Mouse (Mus musculus): ENCODE results near the gene Pxdn. TPM values are rescaled to one million over a fixed set of nuclear protein-coding genes. Genes with fewer than 3 reads are reported as not detected.

Gene Pxdn
- polyA plus RNA-seq, 1 experiment from 2014 or later = 71.4 TPM

DNA sequence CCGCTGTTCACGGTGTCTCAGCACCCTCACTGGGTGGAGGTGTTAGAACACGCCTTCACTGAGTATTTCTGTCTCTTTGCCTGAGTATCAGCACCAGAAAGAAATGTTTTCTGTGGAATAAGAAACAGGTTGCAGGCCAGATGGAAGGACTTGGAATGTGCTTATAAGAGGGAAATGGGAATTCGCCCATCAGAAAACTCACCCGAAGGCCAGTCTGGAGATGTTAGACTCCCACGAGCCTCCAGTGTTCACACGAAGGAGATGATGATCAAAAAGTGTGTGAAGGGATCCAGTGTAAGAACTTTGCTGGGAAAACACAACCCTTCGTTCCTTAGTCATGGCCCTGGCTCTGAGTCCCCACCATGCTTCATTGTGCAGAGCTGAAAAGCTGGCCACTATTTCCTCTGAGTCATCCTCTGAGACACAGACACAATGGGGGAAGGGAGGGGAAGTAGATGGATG is 3.3 kb upstream of the Pxdn start:
- no peak for DNase-seq (ENCODE audit: low spot score)
- Histone ChIP-seq H3K27ac (no peak overlapping the region), H3K4me3 (no peak overlapping the region), H3K27me3 (ENCODE audit: insufficient read depth, poor library complexity, severe bottlenecking) (peaks cover 12% of the 10 kb centered on the region), H3K4me1 (replicated peaks) (peaks cover 35% of the 10 kb centered on the region), H3K36me3 (no peaks in the 10 kb centered on the region), H3K9me3 (no peaks in the 10 kb centered on the region)
- whole genome bisulfite sequencing = 79% methylated on average over 8 of the region's 8 CpGs

DNA sequence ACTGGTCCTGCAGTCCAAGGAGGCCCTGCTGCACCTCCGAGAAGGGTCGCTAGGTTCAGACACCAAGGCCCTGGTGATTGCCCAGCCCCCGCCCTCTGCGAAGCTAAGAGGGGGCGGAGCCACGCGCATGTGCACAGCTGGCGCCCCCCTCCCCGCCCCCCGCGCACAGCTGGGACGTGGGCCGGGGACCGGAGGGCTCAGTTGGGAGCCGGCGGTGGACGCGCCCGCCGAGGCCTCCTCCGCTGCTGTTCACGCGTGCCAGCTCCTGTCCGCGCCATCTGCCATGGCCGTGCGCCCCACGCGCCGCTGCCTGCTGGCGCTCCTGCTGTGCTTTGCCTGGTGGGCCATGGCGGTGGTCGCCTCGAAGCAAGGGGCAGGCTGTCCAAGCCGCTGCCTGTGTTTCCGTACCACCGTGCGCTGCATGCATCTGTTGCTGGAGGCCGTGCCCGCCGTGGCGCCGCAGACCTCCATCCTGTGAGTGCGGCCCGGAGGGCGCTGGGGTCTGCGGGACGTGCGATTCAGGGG is 505 bp downstream of the Pxdn start:
- Histone ChIP-seq H3K4me3 (peak overlapping the region; percentile 74), H3K27ac (peak overlapping the region; percentile 99), H3K9me3 (no peaks in the 10 kb centered on the region), H3K27me3 (ENCODE audit: insufficient read depth, poor library complexity, severe bottlenecking) (peaks cover 12% of the 10 kb centered on the region), H3K4me1 (replicated peaks) (peaks cover 47% of the 10 kb centered on the region), H3K36me3 (peaks cover 20% of the 10 kb centered on the region)
- DNase-seq (ENCODE audit: low spot score) = peak; percentile 85
- under 1% methylated on average over 49 of the region's 49 CpGs for WGBS

DNA sequence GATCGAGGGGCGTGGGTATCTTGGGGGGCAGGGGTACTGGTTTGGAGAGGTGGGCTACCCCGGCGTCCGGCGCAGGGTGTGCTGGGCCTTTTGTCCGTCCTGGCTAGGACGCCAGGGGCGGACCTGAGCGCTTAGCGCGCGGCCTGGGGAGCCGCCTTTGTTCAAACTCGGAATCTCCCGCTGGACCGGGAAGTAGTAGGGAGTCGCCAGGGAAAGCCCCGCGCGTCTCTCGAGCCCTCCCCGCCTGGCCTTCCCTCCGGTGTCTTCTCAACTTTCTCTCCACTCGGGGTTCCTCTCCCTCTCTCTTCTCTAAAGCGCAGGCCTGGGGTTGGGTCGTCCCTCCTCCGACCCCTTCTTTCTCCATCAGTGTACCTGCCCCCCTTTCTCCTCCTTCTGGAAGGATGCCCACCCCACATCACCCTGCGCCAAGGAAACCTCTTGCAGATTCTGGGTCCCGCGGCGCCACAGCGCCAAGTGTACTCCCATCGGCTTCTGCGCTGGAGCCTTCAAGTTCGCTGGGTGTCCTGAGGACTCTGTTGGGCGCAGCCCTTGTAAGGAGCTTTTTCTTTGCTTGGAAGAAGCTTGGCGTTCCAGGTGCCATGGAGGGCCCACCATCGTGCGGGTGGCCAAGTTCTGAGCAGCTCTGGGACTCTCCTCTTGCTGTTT is 1.1 kb downstream of the Pxdn start:
- peaks cover 41% of the 10 kb centered on the region for H3K4me1 ChIP-seq (replicated peaks)
- H3K4me3 ChIP-seq = peak overlapping the region; percentile 74
- H3K27ac ChIP-seq = peak overlapping the region; percentile 99
- peaks cover 12% of the 10 kb centered on the region for H3K27me3 ChIP-seq (ENCODE audit: insufficient read depth, poor library complexity, severe bottlenecking)
- H3K9me3 ChIP-seq = no peaks in the 10 kb centered on the region
- WGBS = under 1% methylated on average over 40 of the region's 40 CpGs
- H3K36me3 ChIP-seq = peaks cover 22% of the 10 kb centered on the region
- peak; percentile 57 for DNase-seq (ENCODE audit: low spot score)

DNA sequence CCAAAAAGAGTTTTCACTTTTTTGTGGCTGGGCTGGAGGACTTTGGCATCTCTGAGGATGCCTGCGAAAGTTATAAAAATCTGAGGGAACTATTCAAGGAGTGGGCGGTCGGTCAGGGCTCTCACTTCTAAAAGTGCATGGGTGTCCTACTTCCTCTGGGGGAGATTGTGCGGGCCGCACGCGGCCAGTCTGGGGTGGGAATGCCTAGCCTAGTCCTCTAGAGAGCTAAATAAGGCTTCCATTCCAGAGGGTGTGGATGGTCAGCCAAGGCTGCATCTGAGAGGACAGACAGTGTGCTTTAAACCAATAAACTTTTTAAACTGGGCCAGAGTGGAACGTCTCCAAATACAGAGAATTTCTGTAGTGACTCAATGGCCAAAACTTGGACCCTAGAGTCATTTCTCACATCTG is 1.9 kb downstream of the Pxdn start:
- peak overlapping the region; percentile 99 for H3K27ac ChIP-seq
- DNase-seq (ENCODE audit: low spot score) = no peak
- peaks cover 44% of the 10 kb centered on the region for H3K4me1 ChIP-seq (replicated peaks)

DNA sequence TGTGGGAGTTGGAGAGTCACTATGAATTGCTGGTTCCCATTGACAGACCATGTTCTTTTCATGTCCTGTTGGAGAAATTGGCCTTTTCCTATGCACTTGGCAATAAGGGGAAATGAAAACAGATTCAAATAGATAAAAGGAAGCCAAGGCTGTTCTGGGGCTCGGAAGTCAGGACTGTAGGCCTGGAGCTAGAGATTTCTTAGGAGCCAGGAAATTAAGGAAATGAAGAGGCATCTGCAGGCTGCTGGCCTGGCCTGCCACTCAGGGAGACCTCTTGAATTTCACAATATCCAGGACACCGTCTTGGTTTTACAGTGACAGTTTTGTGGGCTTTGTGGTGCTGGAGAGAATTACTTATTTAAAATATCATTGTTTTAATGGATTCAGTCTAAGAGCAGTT is 5.0 kb downstream of the Pxdn start:
- Histone ChIP-seq H3K36me3 (peaks cover 22% of the 10 kb centered on the region), H3K9me3 (no peaks in the 10 kb centered on the region), H3K4me3 (no peak overlapping the region), H3K4me1 (replicated peaks) (peaks cover 54% of the 10 kb centered on the region), H3K27ac (no peak overlapping the region), H3K27me3 (ENCODE audit: insufficient read depth, poor library complexity, severe bottlenecking) (no peaks in the 10 kb centered on the region)
- WGBS = 89% methylated on average over 2 of the region's 2 CpGs
- DNase-seq (ENCODE audit: low spot score) = no peak

More for the DNA sequence above, 1.9 kb downstream of the Pxdn start:
- peak overlapping the region; percentile 74 for H3K4me3 ChIP-seq
- no peaks in the 10 kb centered on the region for H3K9me3 ChIP-seq
- H3K27me3 ChIP-seq (ENCODE audit: insufficient read depth, poor library complexity, severe bottlenecking) = peaks cover 12% of the 10 kb centered on the region
- WGBS = 8% methylated on average over 8 of the region's 8 CpGs
- peaks cover 22% of the 10 kb centered on the region for H3K36me3 ChIP-seq

DNA sequence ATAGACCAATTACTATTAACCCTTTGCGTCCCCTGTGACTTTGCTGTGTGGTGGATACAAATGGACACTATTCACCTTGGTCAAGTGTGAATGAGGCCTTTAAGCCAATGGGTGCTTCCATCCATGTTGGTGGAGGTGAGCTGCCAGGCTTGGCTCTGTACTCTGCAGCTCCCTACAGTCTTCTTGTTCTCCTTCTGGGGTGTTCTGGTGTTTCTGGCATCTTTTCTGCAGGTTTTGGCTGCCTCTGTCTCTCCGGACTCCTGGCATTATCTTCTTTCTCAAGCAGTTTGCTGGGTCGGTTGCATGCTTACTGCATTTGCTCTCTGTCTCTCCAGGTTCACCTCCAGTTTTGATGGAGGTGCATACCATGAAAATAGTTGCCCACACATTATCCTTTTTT is 7.2 kb downstream of the Pxdn start:
- DNase-seq (ENCODE audit: low spot score) = no peak
- no peaks in the 10 kb centered on the region for H3K27me3 ChIP-seq (ENCODE audit: insufficient read depth, poor library complexity, severe bottlenecking)
- H3K36me3 ChIP-seq = peaks cover 30% of the 10 kb centered on the region
- H3K27ac ChIP-seq = no peak overlapping the region
- H3K4me1 ChIP-seq (replicated peaks) = peaks cover 41% of the 10 kb centered on the region
- no peaks in the 10 kb centered on the region for H3K9me3 ChIP-seq
- no peak overlapping the region for H3K4me3 ChIP-seq
- WGBS = 86% methylated on average over 3 of the region's 3 CpGs

DNA sequence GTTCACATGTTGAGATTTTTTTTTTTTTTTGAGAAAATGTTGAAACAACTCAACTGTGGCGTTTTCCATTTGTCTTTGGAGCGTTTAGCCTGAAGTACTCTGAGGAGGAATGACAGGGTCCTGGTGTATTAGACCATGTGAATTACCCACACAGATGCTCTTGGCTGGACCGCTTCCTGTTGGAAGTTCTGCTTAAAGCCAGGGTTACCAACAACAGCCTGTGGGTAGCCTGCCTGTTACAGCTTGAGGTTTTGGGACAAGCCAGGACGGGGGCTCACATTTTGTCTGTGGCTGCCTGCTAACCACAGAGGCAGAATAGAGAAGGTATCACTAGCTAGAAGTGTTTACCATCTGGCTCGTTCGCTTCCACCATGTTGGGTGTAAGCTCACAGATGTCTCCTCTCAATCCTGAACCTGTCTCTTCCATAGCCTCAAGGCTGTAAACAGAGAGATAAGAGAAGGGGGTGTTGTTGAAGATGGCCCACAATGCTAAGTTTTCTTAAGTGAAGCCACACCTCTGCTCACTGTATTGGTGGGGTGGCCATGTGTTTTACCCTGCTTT is 7.9 kb downstream of the Pxdn start:
- Histone ChIP-seq H3K36me3 (peaks cover 30% of the 10 kb centered on the region), H3K4me3 (no peak overlapping the region), H3K9me3 (no peaks in the 10 kb centered on the region), H3K4me1 (replicated peaks) (peaks cover 39% of the 10 kb centered on the region), H3K27me3 (ENCODE audit: insufficient read depth, poor library complexity, severe bottlenecking) (no peaks in the 10 kb centered on the region), H3K27ac (no peak overlapping the region)
- WGBS = 85% methylated on average over 6 of the region's 6 CpGs
- no peak for DNase-seq (ENCODE audit: low spot score)

DNA sequence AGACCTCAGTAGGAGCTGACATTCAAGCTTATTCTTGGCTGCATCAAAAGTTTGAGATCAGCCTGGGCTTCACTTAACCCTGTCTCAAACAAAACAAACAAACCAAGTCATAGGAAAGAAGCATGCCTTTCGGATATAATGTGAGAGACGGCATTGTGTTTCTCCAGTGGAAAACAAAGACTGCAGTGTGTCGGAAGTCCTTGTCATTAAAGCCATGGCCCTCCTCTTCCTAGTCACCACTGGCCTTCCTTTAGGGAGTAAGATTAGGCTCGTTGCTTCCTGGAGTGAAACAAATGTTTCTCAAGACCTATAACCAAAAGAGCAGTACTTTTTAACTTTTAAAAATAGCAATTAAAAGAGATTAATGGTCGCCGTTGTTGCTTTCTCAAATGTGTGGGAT is 13.6 kb downstream of the Pxdn start:
- H3K36me3 ChIP-seq = peaks cover 8% of the 10 kb centered on the region; the same call in 1 of the 2 replicates
- 51% methylated on average over 6 of the region's 6 CpGs for WGBS
- H3K27me3 ChIP-seq (ENCODE audit: insufficient read depth, poor library complexity, severe bottlenecking) = no peaks in the 10 kb centered on the region
- H3K27ac ChIP-seq = peak overlapping the region; percentile 29; the same call in 1 of the 2 replicates
- no peak overlapping the region for H3K4me3 ChIP-seq
- no peak for DNase-seq (ENCODE audit: low spot score)
- H3K4me1 ChIP-seq (replicated peaks) = peaks cover 56% of the 10 kb centered on the region
- H3K9me3 ChIP-seq = no peaks in the 10 kb centered on the region

DNA sequence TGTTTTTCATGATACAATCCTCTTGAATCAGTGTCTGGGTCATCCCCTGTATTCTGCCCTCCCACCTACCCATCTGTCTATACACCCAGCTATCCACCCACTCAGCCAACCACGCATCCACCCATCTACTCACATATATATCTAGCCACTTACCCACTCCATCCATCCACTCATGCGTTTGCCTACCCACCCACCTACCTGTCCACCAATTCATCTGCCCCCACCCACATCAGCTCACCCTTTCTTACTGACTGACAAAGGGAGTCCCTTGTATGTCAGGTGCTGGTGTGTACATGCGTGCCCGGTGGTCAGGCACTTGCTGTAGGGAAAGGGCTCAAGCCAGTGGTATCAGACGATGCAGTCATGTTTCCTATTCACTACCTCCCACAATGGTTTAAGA is 14.1 kb downstream of the Pxdn start:
- 85% methylated on average over 5 of the region's 5 CpGs for WGBS
- Histone ChIP-seq H3K27ac (no peak overlapping the region), H3K4me1 (replicated peaks) (peaks cover 55% of the 10 kb centered on the region), H3K9me3 (no peaks in the 10 kb centered on the region), H3K4me3 (no peak overlapping the region), H3K36me3 (peaks cover 9% of the 10 kb centered on the region; the same call in 1 of the 2 replicates), H3K27me3 (ENCODE audit: insufficient read depth, poor library complexity, severe bottlenecking) (no peaks in the 10 kb centered on the region)
- DNase-seq (ENCODE audit: low spot score) = no peak

DNA sequence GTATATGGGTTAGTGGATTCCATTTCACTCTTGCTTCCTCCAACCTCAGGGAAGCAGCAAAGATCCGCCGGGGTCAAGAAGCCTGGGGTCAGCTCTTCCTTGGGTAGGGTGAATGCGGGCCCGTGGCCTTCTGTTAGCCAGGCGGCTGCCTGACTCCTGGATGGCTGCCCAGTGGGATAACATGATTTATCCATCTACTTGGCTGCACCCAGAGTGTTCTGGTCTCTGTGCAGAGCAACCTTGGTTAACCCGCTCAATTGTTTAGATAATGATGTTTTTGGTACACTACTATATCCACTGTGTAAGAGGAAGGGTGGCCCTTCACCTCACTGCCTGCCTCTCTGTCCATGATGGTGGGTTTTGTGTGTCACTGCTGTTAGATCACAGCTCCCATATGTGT is 14.7 kb downstream of the Pxdn start:
- peaks cover 61% of the 10 kb centered on the region for H3K4me1 ChIP-seq (replicated peaks)
- H3K36me3 ChIP-seq = peaks cover 13% of the 10 kb centered on the region; the same call in 1 of the 2 replicates
- H3K27ac ChIP-seq = no peak overlapping the region
- no peaks in the 10 kb centered on the region for H3K27me3 ChIP-seq (ENCODE audit: insufficient read depth, poor library complexity, severe bottlenecking)
- H3K9me3 ChIP-seq = no peaks in the 10 kb centered on the region
- H3K4me3 ChIP-seq = no peak overlapping the region
- WGBS = 87% methylated on average over 6 of the region's 6 CpGs
- DNase-seq (ENCODE audit: low spot score) = no peak

DNA sequence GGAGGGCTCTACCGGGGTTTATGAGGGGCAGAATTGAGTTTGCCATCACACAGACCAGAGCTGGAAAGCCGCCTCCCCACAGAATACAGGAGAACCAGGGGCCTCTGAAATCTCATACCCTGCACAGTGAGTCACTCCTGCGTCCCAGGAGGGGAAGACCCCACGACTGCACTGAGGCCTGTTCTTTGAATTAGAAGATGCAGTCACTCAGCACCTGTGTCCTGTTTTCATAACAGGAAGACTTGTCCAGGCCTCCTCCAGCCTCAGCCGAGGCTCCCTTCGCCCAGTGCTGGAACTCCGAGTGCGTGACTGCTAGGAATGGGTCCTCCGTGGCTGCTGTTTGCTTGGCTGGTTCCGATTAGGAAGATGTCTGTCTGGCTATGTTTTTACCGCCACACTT is 16.6 kb downstream of the Pxdn start:
- Histone ChIP-seq H3K36me3 (peaks cover 12% of the 10 kb centered on the region; the same call in 1 of the 2 replicates), H3K4me1 (replicated peaks) (peaks cover 62% of the 10 kb centered on the region), H3K27me3 (ENCODE audit: insufficient read depth, poor library complexity, severe bottlenecking) (no peaks in the 10 kb centered on the region), H3K27ac (peak overlapping the region; percentile 73), H3K9me3 (no peaks in the 10 kb centered on the region), H3K4me3 (no peak overlapping the region)
- no peak for DNase-seq (ENCODE audit: low spot score)
- WGBS = 53% methylated on average over 11 of the region's 11 CpGs

DNA sequence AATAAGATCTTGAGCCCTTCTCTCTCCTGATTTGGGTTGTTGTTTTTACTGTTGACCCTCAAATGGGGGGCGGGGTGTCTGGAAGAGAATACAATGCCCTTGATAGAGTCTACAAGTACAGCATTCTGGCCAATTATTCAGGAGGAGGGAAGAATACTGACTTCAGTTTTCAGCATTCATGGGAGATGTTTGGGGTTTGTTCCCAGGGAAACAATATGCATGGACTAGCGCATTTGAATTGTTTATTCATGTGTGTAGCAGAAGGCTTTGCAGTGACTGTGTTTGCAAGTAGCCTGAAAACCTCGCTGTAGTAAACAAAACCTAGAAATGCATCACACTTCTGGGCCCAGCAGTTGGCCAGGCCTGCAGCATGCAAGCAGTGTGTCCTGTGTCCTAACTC is 17.1 kb downstream of the Pxdn start:
- peak overlapping the region; percentile 73 for H3K27ac ChIP-seq
- no peaks in the 10 kb centered on the region for H3K9me3 ChIP-seq
- no peak overlapping the region for H3K4me3 ChIP-seq
- 65% methylated on average over 3 of the region's 3 CpGs for WGBS
- peaks cover 7% of the 10 kb centered on the region; the same call in 1 of the 2 replicates for H3K36me3 ChIP-seq
- H3K4me1 ChIP-seq (replicated peaks) = peaks cover 61% of the 10 kb centered on the region
- no peaks in the 10 kb centered on the region for H3K27me3 ChIP-seq (ENCODE audit: insufficient read depth, poor library complexity, severe bottlenecking)
- no peak for DNase-seq (ENCODE audit: low spot score)

DNA sequence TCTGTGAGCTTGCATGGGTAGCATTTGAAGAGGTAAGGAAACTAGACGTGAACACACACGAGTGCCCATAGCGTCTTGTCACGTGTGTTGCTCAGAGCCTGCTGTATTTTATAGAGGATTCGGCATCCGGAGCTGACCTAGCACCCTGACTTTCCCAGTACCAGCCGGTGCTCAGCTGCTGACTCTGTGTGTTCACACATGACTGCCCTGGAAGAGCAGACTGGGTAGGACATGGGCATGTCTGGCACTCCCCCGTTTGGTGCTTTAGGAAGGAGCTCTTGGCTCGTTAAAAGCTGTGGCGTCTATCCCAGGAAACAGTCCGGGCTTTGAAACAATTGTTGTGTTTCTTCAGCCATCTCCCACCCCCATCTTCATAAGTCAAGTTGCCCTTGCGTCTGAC is 19.6 kb downstream of the Pxdn start:
- no peaks in the 10 kb centered on the region for H3K9me3 ChIP-seq
- DNase-seq (ENCODE audit: low spot score) = no peak
- H3K4me1 ChIP-seq (replicated peaks) = peaks cover 55% of the 10 kb centered on the region
- H3K27me3 ChIP-seq (ENCODE audit: insufficient read depth, poor library complexity, severe bottlenecking) = no peaks in the 10 kb centered on the region
- H3K36me3 ChIP-seq = 0 out of 2 replicates have a peak, but pooled peaks cover 5% of the 10 kb centered on the region
- H3K4me3 ChIP-seq = no peak overlapping the region
- WGBS = 88% methylated on average over 12 of the region's 12 CpGs
- no peak overlapping the region for H3K27ac ChIP-seq
